Mouse (Mus musculus) cerebellum, adult 9-10 months (tissue): ENCODE results near the gene Abl1.

ENCODE experiments used
- DNase-seq: peaks from one replicate; pipeline ENCODE4 v3.0.0; 2022

The Abl1 gene

GRCm38 (mm10) chr2:31828311-31828825 lies 140.2 kb downstream of the Abl1 start:
- DNase-seq = no peak

GRCm38 (mm10) chr2:31836091-31836490 lies 147.9 kb downstream of the Abl1 start:
- no peak for DNase-seq

- DNase-seq = no peak
Measured at GRCm38 (mm10) chr2:31836985-31837384, 148.8 kb downstream of the Abl1 start.

- DNase-seq = no peak
Measured at GRCm38 (mm10) chr2:31838868-31839267, 150.7 kb downstream of the Abl1 start.

GRCm38 (mm10) chr2:31844729-31845136 lies 156.6 kb downstream of the Abl1 start:
- DNase-seq = no peak

GRCm38 (mm10) chr2:31845512-31845895 lies 157.3 kb downstream of the Abl1 start:
- DNase-seq = no peak

- no peak for DNase-seq
Measured at GRCm38 (mm10) chr2:31845896-31846691, 157.9 kb downstream of the Abl1 start, which contains the start of gene Fibcd1. TSS of gene Fibcd1 (minus strand) at chr2:31846005.

- no peak for DNase-seq
Measured at GRCm38 (mm10) chr2:31846692-31847660, 158.8 kb downstream of the Abl1 start.

GRCm38 (mm10) chr2:31847908-31848307 lies 159.7 kb downstream of the Abl1 start:
- peak; percentile 63 for DNase-seq

- no peak for DNase-seq
Measured at GRCm38 (mm10) chr2:31850141-31850540, 162.0 kb downstream of the Abl1 start.
